Mouse (Mus musculus) ovary, postnatal 36 days (tissue): ENCODE measurements around the gene Morf4l1.
"Not testable (repeated sequence)": the region's sequence is repeated elsewhere in the genome, so short reads cannot be mapped to it uniquely, and the experiment has no call there.

ENCODE experiments used
- DNase-seq: peaks from one replicate; pipeline ENCODE4 v3.0.0; 2022; ENCODE audit warnings: low spot score, mixed read lengths

The Morf4l1 gene

GRCm38 (mm10) chr9:90113651-90114566 is 665 bp downstream of the Morf4l1 start:
- peak; percentile 89 for DNase-seq

GRCm38 (mm10) chr9:90113151-90113550 is 1.4 kb downstream of the Morf4l1 start:
- no peak for DNase-seq

GRCm38 (mm10) chr9:90109386-90109785 is 5.2 kb downstream of the Morf4l1 start:
- no peak for DNase-seq

GRCm38 (mm10) chr9:90108272-90108671 is 6.3 kb downstream of the Morf4l1 start:
- no peak for DNase-seq

GRCm38 (mm10) chr9:90106915-90107314 is 7.7 kb downstream of the Morf4l1 start:
- DNase-seq, result no peak

GRCm38 (mm10) chr9:90105462-90105861 is 9.1 kb downstream of the Morf4l1 start:
- DNase-seq, result no peak

- DNase-seq, result no peak
These were observed 13.8 kb downstream of the Morf4l1 start for GRCm38 (mm10) chr9:90100760-90101159.

- no peak for DNase-seq
These were observed 15.6 kb downstream of the Morf4l1 start for GRCm38 (mm10) chr9:90098934-90099333.

GRCm38 (mm10) chr9:90089339-90090104 is 25.1 kb downstream of the Morf4l1 start:
- DNase-seq, result no peak

GRCm38 (mm10) chr9:90087906-90088485 is 26.6 kb downstream of the Morf4l1 start:
- DNase-seq, result no peak

- DNase-seq, result no peak
These were observed 29.7 kb downstream of the Morf4l1 start for GRCm38 (mm10) chr9:90084766-90085468.

GRCm38 (mm10) chr9:90084152-90084551 is 30.4 kb downstream of the Morf4l1 start:
- no peak for DNase-seq

- no peak for DNase-seq
These were observed 31.6 kb downstream of the Morf4l1 start for GRCm38 (mm10) chr9:90082992-90083391.

GRCm38 (mm10) chr9:90081961-90082360 is 32.6 kb downstream of the Morf4l1 start:
- not testable (repeated sequence) for DNase-seq

GRCm38 (mm10) chr9:90076849-90077461 is 37.6 kb downstream of the Morf4l1 start:
- DNase-seq, result peak; percentile 65

GRCm38 (mm10) chr9:90076131-90076530 is 38.4 kb downstream of the Morf4l1 start:
- no peak for DNase-seq

GRCm38 (mm10) chr9:90075336-90075735 is 39.2 kb downstream of the Morf4l1 start:
- no peak for DNase-seq

GRCm38 (mm10) chr9:90070174-90070573 is 44.4 kb downstream of the Morf4l1 start:
- no peak for DNase-seq

- DNase-seq, result no peak
These were observed 45.1 kb downstream of the Morf4l1 start for GRCm38 (mm10) chr9:90069485-90069884.

- DNase-seq, result no peak
These were observed 45.8 kb downstream of the Morf4l1 start for GRCm38 (mm10) chr9:90068786-90069185.

- no peak for DNase-seq
These were observed 47.2 kb downstream of the Morf4l1 start for GRCm38 (mm10) chr9:90067341-90067740.
